Mouse (Mus musculus) frontal cortex, adult 2 months (tissue): ENCODE data around the gene Traf3ip3. TPM values are rescaled to one million over a fixed set of nuclear protein-coding genes. Genes with fewer than 3 reads are reported as not detected.

Experiments
- DNase-seq, 2 experiments: peaks; one replicate each; pipeline ENCODE4 v3.0.0; 2022; ENCODE audit warnings: low spot score in 1 of 2; ENCODE audit errors: extremely low spot score in 1 of 2
- polyA plus RNA-seq: library from polyadenylated mRNA; depleted of rRNA; stranded (reverse); fragments of >200 nt; gene quantifications from 2 replicates; pipeline ENCODE4 v1.2.3, GENCODE M21; 2012; rRNA removed

The Traf3ip3 gene
- polyA plus RNA-seq, 1 experiment: 1.00 TPM

DNA sequence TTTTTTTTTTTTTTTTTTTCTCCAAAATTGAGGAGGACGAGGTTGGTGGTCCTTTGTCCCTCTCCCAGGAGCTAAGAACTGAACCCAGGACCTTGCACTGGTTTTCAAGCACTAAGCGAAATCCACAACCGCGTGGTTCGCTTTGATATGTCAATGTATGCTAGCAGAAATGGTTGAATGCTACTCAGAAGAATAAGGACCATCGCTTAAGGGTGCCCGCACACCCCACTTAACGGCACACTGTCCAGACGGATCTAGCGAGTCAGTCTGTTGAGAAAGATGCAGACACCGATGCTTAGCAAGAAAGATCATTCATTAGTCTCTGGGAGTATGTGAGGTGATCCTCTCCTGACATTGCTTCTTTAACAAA, 71.1 kb downstream of the Traf3ip3 start:
- peak in 1 of 2 experiments; percentile 36 for DNase-seq

- DNase-seq: peak; percentile 90 to 98
Measured at GRCm38 (mm10) chr1:193129786-193130455, 71.6 kb downstream of the Traf3ip3 start, which contains the start of gene Diexf. TSS of gene Diexf (minus strand) at chr1:193130272.

DNA sequence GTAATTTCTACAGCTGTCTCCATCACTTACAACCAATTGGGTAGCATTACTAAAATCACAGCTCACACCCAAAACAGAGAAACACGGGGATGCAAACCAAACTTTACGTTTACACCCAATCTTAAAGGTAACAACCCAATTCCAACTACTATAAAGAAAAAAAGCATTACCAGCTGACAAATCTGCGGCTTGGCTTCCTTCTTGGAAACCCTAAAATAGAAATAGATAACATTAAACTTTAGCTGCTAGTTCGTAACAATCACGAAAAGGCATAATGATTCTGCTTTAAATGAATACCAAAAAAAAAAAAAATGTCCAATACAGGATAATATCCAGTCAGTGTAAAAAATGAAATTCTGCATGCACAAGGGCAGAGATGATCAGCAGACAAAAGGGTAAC, 72.2 kb downstream of the Traf3ip3 start:
- DNase-seq: no peak

DNA sequence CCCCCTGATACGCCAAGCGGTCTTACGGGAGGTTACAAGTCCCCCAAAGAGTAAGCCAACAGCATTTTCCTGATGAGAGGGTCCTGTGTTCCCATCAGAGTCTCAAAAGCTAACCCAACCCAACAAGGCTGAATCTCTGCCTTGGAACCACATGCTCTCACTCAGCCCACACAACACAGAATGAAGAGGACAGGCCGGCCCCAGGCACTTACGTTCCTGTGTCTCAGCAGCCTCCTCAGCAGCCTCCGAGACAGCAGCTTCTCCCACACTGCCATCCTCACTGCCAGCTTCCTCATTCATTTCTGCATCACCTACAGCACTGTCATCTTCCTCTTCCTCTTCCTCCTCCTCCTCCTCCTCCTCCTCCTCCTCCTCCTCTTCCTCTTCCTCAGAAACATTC, 73.4 kb downstream of the Traf3ip3 start:
- DNase-seq: peak in 1 of 2 experiments; percentile 32

DNA sequence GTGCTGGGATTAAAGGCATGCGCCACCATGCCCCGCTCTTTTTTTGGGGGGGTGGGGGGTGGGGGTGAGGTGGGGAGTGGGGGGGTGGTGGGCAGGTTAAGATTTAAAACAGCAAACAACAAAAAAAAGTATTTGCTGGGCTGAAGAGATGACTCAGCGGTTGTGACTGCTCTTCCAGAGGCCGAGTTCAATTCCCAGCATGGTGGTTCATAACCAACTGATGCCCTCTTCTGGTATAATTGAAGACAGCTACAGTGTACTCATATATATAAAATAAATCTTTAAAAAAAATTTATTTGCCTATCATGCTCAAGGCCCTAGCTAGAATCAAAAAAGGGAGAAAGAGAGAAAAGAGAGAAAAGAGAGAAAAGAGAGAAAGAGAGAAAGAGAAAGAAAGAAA, 75.7 kb downstream of the Traf3ip3 start:
- DNase-seq: peak in 1 of 2 experiments; percentile 45

Other genes starting within 250 kb of the Traf3ip3 start
- gene Syt14, start 165.9 kb downstream of the Traf3ip3 start, polyA plus RNA-seq: 6.3 and 6.5 TPM in 2 replicates
- gene Diexf, start 71.4 kb downstream of the Traf3ip3 start, polyA plus RNA-seq: 17.9 and 18.5 TPM in 2 replicates
- gene Irf6, start 48.6 kb downstream of the Traf3ip3 start, polyA plus RNA-seq: 0.84 and 1.9 TPM in 2 replicates
- gene A130010J15Rik, start 33.7 kb downstream of the Traf3ip3 start, polyA plus RNA-seq: 3.6 and 4.8 TPM in 2 replicates
- gene Lamb3, start 6.0 kb upstream of the Traf3ip3 start, polyA plus RNA-seq: 0.99 and 1.0 TPM in 2 replicates
- gene Hsd11b1, start 62.4 kb upstream of the Traf3ip3 start, polyA plus RNA-seq: 18.0 and 21.0 TPM in 2 replicates
- 21.5 and 22.6 TPM in 2 replicates for gene G0s2, start 71.5 kb upstream of the Traf3ip3 start, polyA plus RNA-seq
- 28.4 and 35.9 TPM in 2 replicates for gene Camk1g, start 168.6 kb upstream of the Traf3ip3 start, polyA plus RNA-seq